Comparison of ENCODE assay signal across 20 mouse cellular contexts in genomic region chr4:126018966-126019538, GRCm38 (mm10). TPM values are rescaled to one million over a fixed set of nuclear protein-coding genes. Genes with fewer than 3 reads are reported as not detected.
DNase-seq lines count a peak whose midpoint lies in the region; ATAC-seq and TF ChIP-seq lines count a peak whose summit lies in the region.
"Had no signal": no experiment of that assay in that cellular context is flagged by ENCODE, and none has a peak within 500 bp of the region (broad histone marks: within the 10 kb centered on the region; RNA-seq: fewer than 3 reads in every experiment).

No protein-coding gene starts in this region.

- TF ChIP-seq RAD21 in CH12.LX (IDR thresholded peaks at IDR 0.05; ENCODE audit: low read depth, low read length) = no peak

- no peak for TF ChIP-seq POLR2A in liver, adult 2 months (IDR thresholded peaks at IDR 0.05; ENCODE audit: extremely low read depth, insufficient read depth, low read length)
- TF ChIP-seq POLR2A in CH12.LX (IDR thresholded peaks at IDR 0.05; ENCODE audit: low read depth, low read length) = no peak

- H3K4me3 ChIP-seq in liver, adult 2 months (ENCODE audit: insufficient read depth, low read depth, low read length) = no peak overlapping the region
- no peak overlapping the region for H3K4me3 ChIP-seq in liver, embryonic 12.5 days
- H3K4me3 ChIP-seq in CH12.LX (replicated peaks in 1 of 3; ENCODE audit: low read depth in 2 of 3, low read length in 2 of 3, poor library complexity in 1 of 3) = no peak overlapping the region
- H3K4me3 ChIP-seq in macrophage (ENCODE audit: inconsistent target) = no peak overlapping the region
- no peak overlapping the region for H3K4me3 ChIP-seq in kidney, embryonic 14.5 days (ENCODE audit: low read length)
- H3K4me3 ChIP-seq: embryonic facial prominence, embryonic 13.5 days; hindbrain, embryonic 13.5 days; limb, embryonic 13.5 days; lung, embryonic 15.5 days; midbrain, embryonic 13.5 days had no signal

- H3K27me3 ChIP-seq in liver, adult 2 months (ENCODE audit: control insufficient read depth, insufficient read depth, low read length) = no peaks in the 10 kb centered on the region
- no peaks in the 10 kb centered on the region for H3K27me3 ChIP-seq in liver, embryonic 12.5 days (replicated peaks)
- H3K27me3 ChIP-seq in CH12.LX (replicated peaks) = peaks cover 25% of the 10 kb centered on the region
- H3K27me3 ChIP-seq in kidney, embryonic 14.5 days (ENCODE audit: control insufficient read depth, insufficient read depth, low read length) = no peaks in the 10 kb centered on the region
- H3K27me3 ChIP-seq: embryonic facial prominence, embryonic 13.5 days; hindbrain, embryonic 13.5 days; lung, embryonic 15.5 days; midbrain, embryonic 13.5 days had no signal

- H3K27ac ChIP-seq in liver, adult 2 months (replicated peaks; ENCODE audit: insufficient read depth, low read depth, low read length) = no peak overlapping the region
- H3K27ac ChIP-seq in liver, embryonic 12.5 days = no peak overlapping the region
- H3K27ac ChIP-seq in CH12.LX (ENCODE audit: insufficient read depth, low read depth) (no peak overlapping the region), macrophage (peak overlapping the region; percentile 89)
- no peak overlapping the region for H3K27ac ChIP-seq in kidney, embryonic 14.5 days (ENCODE audit: low read depth, low read length)
- H3K27ac ChIP-seq: embryonic facial prominence, embryonic 13.5 days; hindbrain, embryonic 13.5 days; kidney, postnatal 0 days; limb, embryonic 13.5 days; lung, embryonic 15.5 days; midbrain, embryonic 13.5 days had no signal

- no peak overlapping the region for H3K9ac ChIP-seq in liver, adult 2 months (ENCODE audit: low read depth, low read length)
- H3K9ac ChIP-seq in liver, embryonic 12.5 days = no peak overlapping the region
- no peak overlapping the region for H3K9ac ChIP-seq in CH12.LX (ENCODE audit: insufficient read depth, low read depth)
- no peak overlapping the region for H3K9ac ChIP-seq in kidney, embryonic 14.5 days (ENCODE audit: low read depth, low read length)
- H3K9ac ChIP-seq: embryonic facial prominence, embryonic 13.5 days; hindbrain, embryonic 13.5 days; limb, embryonic 13.5 days; lung, embryonic 15.5 days; midbrain, embryonic 13.5 days had no signal

- no peaks in the 10 kb centered on the region for H3K79me2 ChIP-seq in liver, adult 2 months (ENCODE audit: control insufficient read depth, insufficient read depth, low read length)
- H3K79me2 ChIP-seq in CH12.LX (replicated peaks; ENCODE audit: control insufficient read depth, extremely low read depth, insufficient read depth, poor library complexity, severe bottlenecking) (no peaks in the 10 kb centered on the region), macrophage (ENCODE audit: inconsistent target) (peaks cover 7% of the 10 kb centered on the region; the same call in 1 of the 2 replicates)

- TF ChIP-seq EP300 in CH12.LX (IDR thresholded peaks at IDR 0.05; ENCODE audit: low read length) = peak; percentile 75

- no peaks in the 10 kb centered on the region for H3K9me3 ChIP-seq in liver, embryonic 12.5 days (replicated peaks)
- H3K9me3 ChIP-seq in CH12.LX (replicated peaks; ENCODE audit: low read length) = no peaks in the 10 kb centered on the region
- no peaks in the 10 kb centered on the region for H3K9me3 ChIP-seq in kidney, embryonic 14.5 days (ENCODE audit: control insufficient read depth, low read length)
- H3K9me3 ChIP-seq: embryonic facial prominence, embryonic 13.5 days; hindbrain, embryonic 13.5 days; limb, embryonic 13.5 days; lung, embryonic 15.5 days; midbrain, embryonic 13.5 days had no signal

- H3K4me2 ChIP-seq in liver, embryonic 12.5 days = no peak overlapping the region
- peak overlapping the region; percentile 45; the same call in 1 of the 2 replicates for H3K4me2 ChIP-seq in CH12.LX (ENCODE audit: insufficient read depth, low read depth, poor library complexity, severe bottlenecking)
- no peak overlapping the region for H3K4me2 ChIP-seq in kidney, embryonic 14.5 days (replicated peaks; ENCODE audit: low read depth, low read length)
- H3K4me2 ChIP-seq: embryonic facial prominence, embryonic 13.5 days; hindbrain, embryonic 13.5 days; limb, embryonic 13.5 days; lung, embryonic 15.5 days; midbrain, embryonic 13.5 days had no signal

- in situ Hi-C loops in CH12.LX (cut with MboI; ENCODE audit: low pct_ligation_motif_present, low pct_unique_long_range_greater_than_20kb, low sequenced_read_pairs) = no loop called here

- WGBS in liver, adult 2 months = 85% methylated on average over 11 of the region's 11 CpGs
- WGBS in liver, embryonic 12.5 days (ENCODE audit: insufficient replicate concordance) = 59% methylated on average over 11 of the region's 11 CpGs
- 37% methylated on average over 10 of the region's 11 CpGs for WGBS in macrophage (ENCODE audit: missing documents)
- WGBS in kidney, embryonic 14.5 days = 83% methylated on average over 11 of the region's 11 CpGs

- ATAC-seq in liver, embryonic 12.5 days = no peak
- no peak for ATAC-seq in kidney, embryonic 14.5 days (ENCODE audit: low FRiP score, low TSS enrichment)
- ATAC-seq: CD4-positive, CD25-positive, alpha-beta regulatory T cell, adult 4 months; forebrain, embryonic 16.5 days; midbrain, embryonic 13.5 days had no signal

- peak; percentile 43 for DNase-seq in liver, adult 2 months (ENCODE audit: extremely low read depth, low read depth, low spot score)
- DNase-seq in A20 (ENCODE audit: low read depth, low spot score) = peak; percentile 90
- peak; percentile 68 for DNase-seq in CH12.LX (ENCODE audit: extremely low read depth)
- DNase-seq in retina, embryonic 14.5 days (ENCODE audit: low spot score) = no peak
- no peak for DNase-seq in right cerebral cortex, postnatal 25 days
- DNase-seq: cerebellum, adult 2 months; heart, postnatal 10 days; thymus, adult 18-20 months had no signal

- dilution Hi-C loops in CH12.LX (cut with MboI; ENCODE audit: extremely low pct_ligation_motif_present, extremely low pct_unique_long_range_greater_than_20kb, low sequenced_read_pairs) = no loop called here

- TF ChIP-seq CTCF in liver, adult 2 months (IDR thresholded peaks at IDR 0.05; ENCODE audit: low read depth, low read length) = no peak
- peak in 1 of 2 experiments; percentile 24; a peak in 1 of 4 replicates for TF ChIP-seq CTCF in CH12.LX (conservative IDR thresholded peaks at IDR 0.05 in 1 of 2, IDR thresholded peaks at IDR 0.05 in 1 of 2; ENCODE audit: low read depth in 2 of 2, low read length in 2 of 2)

- peaks cover 4% of the 10 kb centered on the region; the same call in 1 of the 2 replicates for H3K4me1 ChIP-seq in liver, adult 2 months (ENCODE audit: control insufficient read depth, insufficient read depth, low read length)
- peaks cover 12% of the 10 kb centered on the region; the same call in 1 of the 2 replicates for H3K4me1 ChIP-seq in liver, embryonic 12.5 days
- H3K4me1 ChIP-seq in CH12.LX (ENCODE audit: control insufficient read depth in 1 of 2, insufficient read depth in 2 of 2) = peaks cover 0 to 20% of the 10 kb centered on the region in 2 experiments; a peak in 2 of 4 replicates
- H3K4me1 ChIP-seq in kidney, embryonic 14.5 days (ENCODE audit: control insufficient read depth, insufficient read depth, low read length) = no peaks in the 10 kb centered on the region
- H3K4me1 ChIP-seq: embryonic facial prominence, embryonic 13.5 days; hindbrain, embryonic 13.5 days; limb, embryonic 13.5 days; lung, embryonic 15.5 days; midbrain, embryonic 13.5 days had no signal

- no peaks in the 10 kb centered on the region for H3K36me3 ChIP-seq in liver, adult 2 months (ENCODE audit: control insufficient read depth, insufficient read depth, low read length)
- no peaks in the 10 kb centered on the region for H3K36me3 ChIP-seq in liver, embryonic 12.5 days
- H3K36me3 ChIP-seq in CH12.LX (replicated peaks in 1 of 2; ENCODE audit: control insufficient read depth in 1 of 2, insufficient read depth in 1 of 2, low read length in 1 of 2) (no peaks in the 10 kb centered on the region), macrophage (ENCODE audit: inconsistent target) (no peaks in the 10 kb centered on the region)
- H3K36me3 ChIP-seq in kidney, embryonic 14.5 days (ENCODE audit: control insufficient read depth, insufficient read depth, low read length) = no peaks in the 10 kb centered on the region
- H3K36me3 ChIP-seq: embryonic facial prominence, embryonic 13.5 days; hindbrain, embryonic 13.5 days; limb, embryonic 13.5 days; lung, embryonic 15.5 days; midbrain, embryonic 13.5 days had no signal

RNA-seq across cellular contexts. Expression of gene Csf3r, which starts 5.3 kb away (rescaled TPM):
- 0.37 and 0.94 TPM in 2 replicates for total RNA-seq in liver, adult 2 months (2014; rRNA removed)
- 1.4 and 2.9 TPM in 2 replicates for polyA plus RNA-seq in liver, adult 2 months (2012; rRNA removed)
- polyA plus RNA-seq in liver, embryonic 12.5 days (2016; fragmentation: Nextera tagmentation; extraction: Ambion mirVana) = 2.8 TPM in 2 replicates
- total RNA-seq in CH12.LX (2012; rRNA removed) (not detected in 2 replicates), CH12.LX (2014; rRNA removed) (not detected in 2 replicates)
- polyA plus RNA-seq in CH12.LX (2012; ENCODE audit: insufficient read length, low read depth) (not detected in 2 replicates), macrophage (2018) (16.5 to 106 TPM (median 61.5 TPM) in 3 replicates)
- 100 to 1,000 TPM; 106 to 429 (median 243) TPM for total RNA-seq in macrophage (2018; cell fraction: chromatin; rRNA removed)
- 100 to 1,000 TPM in 8 of 26 experiments, 10 to 100 TPM in 18; 48.2 to 131 (median 75.5) TPM for total RNA-seq in macrophage (2018; cell fraction: cytosol; rRNA removed)
- 100 to 1,000 TPM in 25 of 26 experiments, 10 to 100 TPM in 1; 77.3 to 393 (median 287) TPM for total RNA-seq in macrophage (2018; cell fraction: nucleus; rRNA removed)
- 0.61 and 1.2 TPM in 2 replicates for polyA plus RNA-seq in kidney, embryonic 14.5 days (2014; fragmentation: Nextera tagmentation; extraction: Ambion mirVana)
- total RNA-seq: MEL had no signal
- polyA plus RNA-seq: CD4-positive, CD25-positive, alpha-beta regulatory T cell, adult 4 months had no signal

RNA-seq across cellular contexts. Expression of gene Mrps15, which starts 27.7 kb away (rescaled TPM):
- 31.0 and 31.8 TPM in 2 replicates for total RNA-seq in liver, adult 2 months (2014; rRNA removed)
- 31.0 and 35.7 TPM in 2 replicates for polyA plus RNA-seq in liver, adult 2 months (2012; rRNA removed)
- polyA plus RNA-seq in liver, embryonic 12.5 days (2016; fragmentation: Nextera tagmentation; extraction: Ambion mirVana) = 128 and 138 TPM in 2 replicates
- 89.6 and 91.3 TPM in 2 replicates for total RNA-seq in CH12.LX (2012; rRNA removed)
- 99.6 and 102 TPM in 2 replicates for total RNA-seq in CH12.LX (2014; rRNA removed)
- polyA plus RNA-seq in CH12.LX (2012; ENCODE audit: insufficient read length, low read depth) = 101 and 113 TPM in 2 replicates
- total RNA-seq in macrophage (2018; cell fraction: chromatin; rRNA removed) = 10 to 100 TPM; 12.9 to 88.3 (median 46.2) TPM
- total RNA-seq in macrophage (2018; cell fraction: cytosol; rRNA removed) = 100 to 1,000 TPM in 1 of 26 experiments, 10 to 100 TPM in 25; 50.7 to 107 (median 72.5) TPM
- total RNA-seq in macrophage (2018; cell fraction: nucleus; rRNA removed) = 10 to 100 TPM; 14.7 to 86.0 (median 31.9) TPM
- polyA plus RNA-seq in macrophage (2018) = 75.9 to 175 TPM (median 85.2 TPM) in 3 replicates
- 154 and 177 TPM in 2 replicates for polyA plus RNA-seq in kidney, embryonic 14.5 days (2014; fragmentation: Nextera tagmentation; extraction: Ambion mirVana)

RNA-seq across cellular contexts. Expression of gene Oscp1, which starts 39.3 kb away (rescaled TPM):
- 0.37 and 0.74 TPM in 2 replicates for total RNA-seq in liver, adult 2 months (2014; rRNA removed)
- 0.20 TPM in 1 of 2 replicates, not detected in the other for polyA plus RNA-seq in liver, adult 2 months (2012; rRNA removed)
- 2.8 and 3.0 TPM in 2 replicates for polyA plus RNA-seq in liver, embryonic 12.5 days (2016; fragmentation: Nextera tagmentation; extraction: Ambion mirVana)
- total RNA-seq in CH12.LX (2012; rRNA removed) = 6.7 and 8.3 TPM in 2 replicates
- 3.9 and 5.8 TPM in 2 replicates for total RNA-seq in CH12.LX (2014; rRNA removed)
- polyA plus RNA-seq in CH12.LX (2012; ENCODE audit: insufficient read length, low read depth) = 5.0 and 6.0 TPM in 2 replicates
- total RNA-seq in macrophage (2018; cell fraction: chromatin; rRNA removed) = 1 to 10 TPM in 19 of 26 experiments, under 1 TPM in 1, not detected in 6; 0.44 to 6.3 (median 2.6) TPM
- 1 to 10 TPM; 1.0 to 3.2 (median 2.4) TPM for total RNA-seq in macrophage (2018; cell fraction: cytosol; rRNA removed)
- 1 to 10 TPM in 16 of 26 experiments, under 1 TPM in 6, not detected in 4; 0.23 to 3.4 (median 1.7) TPM for total RNA-seq in macrophage (2018; cell fraction: nucleus; rRNA removed)
- 1.3 to 1.4 TPM (median 1.4 TPM) in 3 replicates for polyA plus RNA-seq in macrophage (2018)
- polyA plus RNA-seq in kidney, embryonic 14.5 days (2014; fragmentation: Nextera tagmentation; extraction: Ambion mirVana) = 17.7 and 19.6 TPM in 2 replicates

Comparison
In these comparisons a context has a peak if more than half of its experiments do, and no peak if none do; other contexts are left out.
1. DNase-seq: peak in liver, adult 2 months (single experiment), A20 (single experiment) and CH12.LX (single experiment); none in retina, embryonic 14.5 days (single experiment) and right cerebral cortex, postnatal 25 days (single experiment).